17 mouse cellular contexts compared by ENCODE assay signal in the genomic region with DNA sequence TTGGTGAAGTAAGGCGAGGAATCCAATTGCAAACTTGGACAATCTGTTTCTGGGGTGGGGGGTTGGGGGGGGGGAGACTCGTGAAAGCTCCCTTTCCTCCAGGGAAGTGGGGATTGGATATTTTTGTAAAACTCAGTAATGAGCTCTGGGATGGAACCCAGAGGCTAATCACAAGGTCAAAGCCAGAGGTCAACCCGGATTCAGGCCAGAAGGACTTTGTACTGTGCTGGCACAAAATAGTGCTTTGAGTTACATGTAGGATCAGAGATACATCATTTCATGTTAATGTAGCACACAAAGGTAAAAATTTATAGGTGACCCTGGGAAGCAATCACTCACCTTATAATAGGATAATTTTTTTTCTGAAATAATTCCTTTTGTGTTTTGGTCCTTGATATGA.
A peak's percentile ranks its signal among the peaks of the same experiment; 100 is the strongest.
DNase-seq lines count a peak whose midpoint lies in the region; TF ChIP-seq lines count a peak whose summit lies in the region.
"Had no signal": no experiment of that assay in that cellular context is flagged by ENCODE, and none has a peak within 500 bp of the region (broad histone marks: within the 10 kb centered on the region; RNA-seq: fewer than 3 reads in every experiment).

No protein-coding gene starts in this region.

- no peak for TF ChIP-seq CTCF in gastrocnemius, adult 2 months (IDR thresholded peaks at IDR 0.05)

- H3K4me3 ChIP-seq in gastrocnemius, adult 2 months = no peak overlapping the region
- H3K4me3 ChIP-seq: forebrain, embryonic 12.5 days; heart, embryonic 12.5 days; hindbrain, embryonic 12.5 days; midbrain, embryonic 12.5 days; neural tube, embryonic 12.5 days; stomach, embryonic 15.5 days had no signal

- peak; percentile 18 for DNase-seq in gastrocnemius, adult 2 months
- no peak for DNase-seq in gastrocnemius, postnatal 25 days
- DNase-seq in lung, postnatal 36 days = peak; percentile 4
- no peak for DNase-seq in lung, postnatal 25 days (ENCODE audit: low spot score)
- DNase-seq in adrenal gland, postnatal 36 days = peak; percentile 22 to 51
- peak; percentile 50 to 60 for DNase-seq in kidney, postnatal 36 days
- DNase-seq in c-Kit-positive CD71-positive TER-119-positive erythroid progenitor cells, embryonic 14.5 days (ENCODE audit: low spot score) = no peak
- DNase-seq: B cell, adult 2 months; cerebellum, adult 9-11 months; right cerebral cortex, postnatal 25 days had no signal

- intact Hi-C loops in gastrocnemius, adult 2 months (cut with DNase I) = loop anchor here (10.0 kb wide), 1 partner anchor 172 kb away; no protein-coding TSS in a partner anchor

- peak overlapping the region; percentile 69 for H3K27ac ChIP-seq in gastrocnemius, adult 2 months
- H3K27ac ChIP-seq: forebrain, embryonic 12.5 days; hindbrain, embryonic 12.5 days; liver, embryonic 14.5 days; midbrain, embryonic 12.5 days; neural tube, embryonic 12.5 days; stomach, embryonic 15.5 days had no signal

Comparison
In these comparisons a context has a peak if more than half of its experiments do, and no peak if none do; other contexts are left out.
1. DNase-seq: peak in gastrocnemius, adult 2 months (single experiment), lung, postnatal 36 days (single experiment), adrenal gland, postnatal 36 days (2 of 2) and kidney, postnatal 36 days (2 of 2); none in gastrocnemius, postnatal 25 days (single experiment), lung, postnatal 25 days (single experiment) and c-Kit-positive CD71-positive TER-119-positive erythroid progenitor cells, embryonic 14.5 days (single experiment).